Mouse (Mus musculus) testis, postnatal 14 days (tissue): ENCODE results near the gene Crb3.

Experiments used
- DNase-seq: peaks from one replicate; pipeline ENCODE4 v3.0.0; 2021; ENCODE audit warnings: low spot score

The Crb3 gene

GRCm38 (mm10) chr17:57062548-57062947 is 3.6 kb downstream of the Crb3 start:
- no peak for DNase-seq

GRCm38 (mm10) chr17:57063031-57063430 is 4.1 kb downstream of the Crb3 start:
- no peak for DNase-seq

GRCm38 (mm10) chr17:57066908-57067307 is 8.0 kb downstream of the Crb3 start:
- DNase-seq = no peak

- no peak for DNase-seq
Observed at GRCm38 (mm10) chr17:57070272-57070671, 11.4 kb downstream of the Crb3 start.

GRCm38 (mm10) chr17:57070699-57071098 is 11.8 kb downstream of the Crb3 start:
- DNase-seq = peak; percentile 53

- no peak for DNase-seq
Observed at GRCm38 (mm10) chr17:57076916-57077315, 18.0 kb downstream of the Crb3 start.

GRCm38 (mm10) chr17:57078336-57078735 is 19.4 kb downstream of the Crb3 start, which contains the start of gene Dennd1c:
Dennd1c (minus strand) TSS chr17:57078514.
- no peak for DNase-seq

GRCm38 (mm10) chr17:57079919-57080318 is 21.0 kb downstream of the Crb3 start:
- DNase-seq = no peak

- no peak for DNase-seq
Observed at GRCm38 (mm10) chr17:57081234-57081842, 22.4 kb downstream of the Crb3 start.

- DNase-seq = no peak
Observed at GRCm38 (mm10) chr17:57082481-57082880, 23.6 kb downstream of the Crb3 start.

- no peak for DNase-seq
Observed at GRCm38 (mm10) chr17:57085970-57086757, 27.3 kb downstream of the Crb3 start.

GRCm38 (mm10) chr17:57087049-57087832 is 28.3 kb downstream of the Crb3 start, which contains the start of gene Tubb4a:
Tubb4a (minus strand) TSS chr17:57087782.
- no peak for DNase-seq

GRCm38 (mm10) chr17:57094222-57094621 is 35.3 kb downstream of the Crb3 start:
- DNase-seq = no peak

- peak; percentile 24 for DNase-seq
Observed at GRCm38 (mm10) chr17:57095855-57096622, 37.1 kb downstream of the Crb3 start.

GRCm38 (mm10) chr17:57096623-57096920 is 37.7 kb downstream of the Crb3 start:
- DNase-seq = peak; percentile 66

GRCm38 (mm10) chr17:57098321-57098720 is 39.4 kb downstream of the Crb3 start:
- no peak for DNase-seq

GRCm38 (mm10) chr17:57099629-57100325 is 40.9 kb downstream of the Crb3 start:
- DNase-seq = no peak

GRCm38 (mm10) chr17:57102276-57102675 is 43.4 kb downstream of the Crb3 start:
- no peak for DNase-seq

GRCm38 (mm10) chr17:57104496-57104895 is 45.6 kb downstream of the Crb3 start:
- DNase-seq = no peak

GRCm38 (mm10) chr17:57105181-57106034 is 46.5 kb downstream of the Crb3 start, which contains the start of gene Tnfsf9:
Tnfsf9 (plus strand) TSS chr17:57105325.
- no peak for DNase-seq

GRCm38 (mm10) chr17:57106035-57106368 is 47.1 kb downstream of the Crb3 start:
- DNase-seq = no peak
